Mouse (Mus musculus) ES-Bruce4 (cell line): Measurements from ENCODE around the gene Rara.

Source experiments
- CTCF ChIP-seq: IDR thresholded peaks from one replicate; pipeline ENCODE4 v1.8.1; 2011; ENCODE audit warnings: low read depth, low read length
- EP300 ChIP-seq: IDR thresholded peaks from 2 replicates; pipeline ENCODE4 v1.6.1; 2011; ENCODE audit warnings: low read depth, low read length; ENCODE audit not compliant: insufficient read depth
- POLR2A ChIP-seq: IDR thresholded peaks from one replicate; pipeline ENCODE4 v1.8.1; 2011; ENCODE audit warnings: low read length; ENCODE audit not compliant: insufficient read depth

- TF ChIP-seq EP300 (0 out of 2 replicates have a peak, but pooled peaks have one; percentile 19), CTCF (no peak), POLR2A (no peak)
Observed at GRCm38 (mm10) chr11:98902621-98903245, 24.9 kb upstream of the Rara start.
